Mouse (Mus musculus): Measurements from ENCODE around the gene Gpc6.

The Gpc6 gene

DNA sequence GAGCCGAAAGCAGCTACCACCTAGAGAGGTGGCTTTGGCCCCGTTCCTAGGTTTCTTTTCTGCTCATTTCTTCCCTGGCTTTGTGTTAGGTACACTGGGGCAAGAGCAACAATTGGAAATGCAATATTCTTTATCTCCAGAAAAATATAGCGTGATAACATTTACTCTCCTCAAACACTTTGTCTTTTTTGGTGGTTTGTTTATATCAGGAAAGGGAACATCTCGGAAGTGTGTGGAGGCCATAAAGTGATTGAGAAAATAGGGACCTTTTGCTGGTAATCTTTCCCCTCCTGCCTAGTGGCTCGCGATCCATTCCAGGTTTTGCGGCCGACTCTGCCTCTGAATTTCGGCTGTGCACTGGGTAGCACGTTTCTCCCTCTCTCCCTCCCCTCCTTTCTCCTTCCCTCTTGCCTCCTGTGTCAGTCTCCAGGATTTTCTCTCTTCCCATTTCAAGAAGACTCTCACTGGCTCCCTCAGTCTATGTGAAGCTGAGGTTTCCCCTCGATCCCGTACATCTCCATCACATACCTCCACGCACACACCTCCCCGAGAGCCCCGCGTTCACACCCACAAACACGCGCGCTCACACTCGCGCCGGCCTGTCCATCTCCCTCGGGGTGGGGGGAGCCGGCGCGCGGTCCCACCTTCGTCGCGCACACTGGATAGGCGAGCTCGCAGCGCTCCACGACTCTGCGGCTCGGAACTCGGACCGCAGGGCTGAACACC lies at the start of gene Gpc6:
Gene Gpc6 (plus strand): TSS at position 440 of the 726 bp plus-strand sequence.
- no peak for DNase-seq (ENCODE audit: extremely low read depth, low read depth)

GRCm38 (mm10) chr14:116882480-116883044 lies 42.6 kb upstream of the Gpc6 start:
- no peak for DNase-seq (ENCODE audit: extremely low read depth, low read depth)

- DNase-seq (ENCODE audit: extremely low read depth, low read depth), result no peak
Measured at GRCm38 (mm10) chr14:116894316-116894715, 30.8 kb upstream of the Gpc6 start.

- no peak for DNase-seq (ENCODE audit: extremely low read depth, low read depth)
Measured at GRCm38 (mm10) chr14:116897971-116898370, 27.1 kb upstream of the Gpc6 start.

- DNase-seq (ENCODE audit: extremely low read depth, low read depth), result no peak
Measured at GRCm38 (mm10) chr14:116911768-116912167, 13.3 kb upstream of the Gpc6 start.

DNA sequence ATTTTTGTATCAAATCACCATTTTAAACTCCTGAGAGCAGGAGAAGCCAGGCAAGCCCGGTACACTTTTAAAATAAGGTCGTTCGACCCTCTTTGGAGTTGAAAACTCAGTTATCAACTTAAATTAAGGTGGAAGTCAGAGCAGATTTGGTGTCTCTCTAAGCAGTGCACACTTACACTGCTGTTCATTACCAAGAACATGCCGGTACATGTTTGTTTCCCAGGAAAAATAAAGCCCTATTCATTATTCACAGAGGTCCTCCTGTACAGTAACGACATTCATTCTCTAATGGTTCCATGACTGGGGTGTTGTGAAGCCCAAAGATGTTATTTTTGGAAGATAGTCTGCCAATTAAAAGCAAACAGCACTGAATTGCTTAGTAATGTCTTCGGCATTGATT lies 8.2 kb upstream of the Gpc6 start:
- no peak for DNase-seq (ENCODE audit: extremely low read depth, low read depth)

GRCm38 (mm10) chr14:116924266-116924665 lies 849 bp upstream of the Gpc6 start:
- DNase-seq (ENCODE audit: extremely low read depth, low read depth), result no peak

- no peak for DNase-seq (ENCODE audit: extremely low read depth, low read depth)
Measured at GRCm38 (mm10) chr14:116925691-116926403, 732 bp downstream of the Gpc6 start.

DNA sequence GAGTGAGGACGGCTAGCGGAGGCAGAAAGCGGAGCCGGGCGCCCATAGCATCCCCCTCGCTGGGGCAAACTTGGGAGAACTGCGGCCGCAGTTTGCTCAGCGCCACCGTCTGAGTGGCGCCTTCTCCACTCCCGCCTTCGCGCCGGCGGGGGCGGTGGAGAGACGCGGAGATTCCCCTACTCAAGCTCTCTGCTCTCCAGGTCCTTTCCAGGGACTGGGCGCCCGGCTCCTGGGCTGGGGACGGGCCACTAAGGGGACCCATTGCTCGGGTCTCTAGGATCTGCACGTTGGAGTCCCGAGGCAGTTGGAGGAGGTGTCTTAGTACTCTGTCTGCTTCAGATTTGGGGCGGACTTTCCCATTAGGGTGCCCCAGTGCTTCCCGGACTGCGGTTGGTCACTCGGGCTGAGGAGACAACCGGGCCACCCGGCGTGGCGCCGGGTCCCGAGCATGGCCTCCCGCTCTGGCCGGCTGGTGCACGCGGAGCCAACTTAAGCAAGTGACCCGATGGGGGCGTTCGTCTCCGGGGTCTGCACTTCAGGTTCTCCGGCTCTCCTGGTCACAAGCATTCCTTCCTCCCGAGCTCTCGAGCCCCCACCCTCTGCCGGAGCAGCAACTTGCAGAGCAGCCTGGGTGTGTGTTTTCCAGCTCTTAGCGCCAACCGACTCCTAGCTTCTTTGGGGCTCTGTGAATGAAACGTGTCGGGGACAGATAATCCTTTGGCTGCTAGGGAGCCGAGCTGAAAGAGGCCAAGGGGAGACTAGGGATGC lies 1.5 kb downstream of the Gpc6 start:
- no peak for DNase-seq (ENCODE audit: extremely low read depth, low read depth)

DNA sequence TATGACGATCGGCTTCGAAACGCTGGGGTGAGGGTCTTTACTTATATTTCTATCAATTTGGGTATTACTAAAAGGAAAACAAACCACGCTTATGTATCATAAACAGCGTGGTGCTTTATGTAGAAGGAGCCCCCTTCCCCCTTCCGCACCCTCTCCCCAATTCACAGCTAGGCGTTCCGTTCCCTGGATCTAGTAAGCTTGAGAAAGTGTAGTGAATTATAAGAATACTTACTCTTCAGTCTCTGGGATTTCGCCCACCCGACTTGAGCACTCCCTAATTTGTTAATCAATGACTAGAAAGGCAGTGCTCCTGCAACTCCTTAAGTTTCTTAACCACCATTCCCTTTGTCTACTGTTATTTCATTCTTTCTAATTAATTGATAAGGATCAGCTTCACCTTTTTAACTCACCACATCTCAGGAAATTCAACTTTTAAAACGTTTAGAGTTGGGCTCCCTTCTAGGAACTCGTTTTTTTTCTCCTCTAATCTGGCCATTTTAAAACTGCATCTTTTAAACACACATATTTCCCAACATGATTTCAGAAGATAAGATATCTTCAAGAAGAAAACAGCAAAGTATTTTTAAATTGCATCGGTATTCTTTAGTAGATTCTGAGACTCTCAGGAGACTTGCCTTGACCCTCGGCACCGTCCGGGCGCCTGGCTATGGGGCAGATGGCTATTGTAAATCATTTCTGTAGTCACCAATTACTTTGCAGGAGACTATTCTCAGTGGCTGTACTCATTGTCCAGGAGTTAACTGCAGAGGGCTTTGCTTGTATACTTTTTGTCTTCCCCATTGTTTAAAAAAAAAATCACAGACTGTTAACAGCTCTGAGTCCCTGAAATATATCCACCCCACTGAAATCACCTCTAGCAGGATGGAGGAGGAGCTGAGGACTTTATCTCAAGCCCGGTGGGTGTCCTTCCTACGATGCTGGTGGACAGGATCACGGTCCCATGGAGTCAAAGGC lies 2.5 kb downstream of the Gpc6 start:
- DNase-seq (ENCODE audit: extremely low read depth, low read depth), result no peak

DNA sequence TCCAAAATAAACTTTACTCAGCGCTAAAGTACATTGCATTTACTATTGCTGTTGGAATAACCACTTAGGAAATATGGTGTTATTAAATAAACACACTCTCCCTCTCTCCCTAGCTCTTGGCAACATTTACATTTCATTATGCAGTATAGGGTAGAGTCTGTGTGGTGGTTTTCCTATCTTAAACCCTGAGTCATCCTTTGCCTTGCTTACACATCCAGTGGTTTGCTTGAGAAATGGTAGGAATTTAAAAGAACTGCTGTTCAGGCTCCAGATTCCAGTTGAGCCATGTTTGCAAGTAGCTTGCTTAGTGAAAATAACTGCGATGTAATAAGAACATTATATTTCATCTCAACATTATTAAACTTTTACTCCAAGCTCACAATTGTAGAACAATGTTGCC lies 3.3 kb downstream of the Gpc6 start:
- no peak for DNase-seq (ENCODE audit: extremely low read depth, low read depth)

DNA sequence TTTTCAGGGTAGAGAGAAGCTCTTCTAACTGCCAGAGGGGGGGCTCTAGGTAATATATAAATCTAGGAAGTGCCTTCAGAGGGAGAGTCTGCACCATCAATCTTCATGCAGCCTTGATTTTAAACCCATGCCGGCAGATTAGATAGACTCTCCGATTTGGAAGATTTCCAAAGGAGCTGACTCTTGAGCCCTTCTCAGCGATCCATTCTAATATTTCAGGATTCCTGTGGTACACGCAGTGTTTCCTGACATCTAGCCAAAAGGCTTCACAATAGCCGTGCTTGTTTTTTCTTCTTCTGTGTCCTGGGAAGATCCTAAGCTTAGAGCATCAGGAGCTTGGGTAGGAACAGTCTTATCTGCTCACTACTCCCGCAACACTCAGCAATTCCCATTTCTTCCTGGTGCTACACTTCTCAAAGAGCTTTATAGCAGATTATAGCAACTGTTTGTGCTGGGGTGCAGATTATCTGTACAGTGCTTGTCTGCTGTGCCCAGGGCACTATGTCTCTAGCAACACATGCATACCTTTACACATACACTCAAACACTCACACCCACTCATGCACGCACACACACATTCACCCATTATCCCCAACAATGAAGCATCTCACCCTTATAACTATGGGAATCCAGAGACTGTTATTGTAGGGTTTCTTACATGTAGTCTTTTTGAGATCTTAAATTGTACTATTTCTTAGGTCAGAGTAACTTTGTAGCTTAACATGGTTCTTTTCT lies 3.8 kb downstream of the Gpc6 start:
- DNase-seq (ENCODE audit: extremely low read depth, low read depth), result no peak

DNA sequence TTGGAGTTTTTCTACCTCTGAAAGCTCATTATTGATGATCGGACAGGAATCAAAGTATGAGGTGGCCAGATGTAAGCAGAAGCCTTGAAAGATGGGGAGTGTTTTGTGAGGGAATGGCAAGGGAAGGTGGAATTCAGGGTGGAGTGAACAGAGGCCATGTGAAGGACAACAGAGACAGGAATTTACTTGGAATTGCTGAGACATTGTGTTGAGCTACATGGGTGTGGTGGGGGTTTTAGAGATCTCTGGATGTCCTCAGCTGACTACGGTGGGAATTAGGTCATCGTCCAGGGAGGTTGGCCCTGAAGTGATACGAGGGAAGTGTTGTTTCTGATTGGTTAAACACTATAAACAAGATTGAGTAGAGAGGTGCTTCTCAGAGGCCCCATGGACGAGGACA lies 8.7 kb downstream of the Gpc6 start:
- no peak for DNase-seq (ENCODE audit: extremely low read depth, low read depth)

DNA sequence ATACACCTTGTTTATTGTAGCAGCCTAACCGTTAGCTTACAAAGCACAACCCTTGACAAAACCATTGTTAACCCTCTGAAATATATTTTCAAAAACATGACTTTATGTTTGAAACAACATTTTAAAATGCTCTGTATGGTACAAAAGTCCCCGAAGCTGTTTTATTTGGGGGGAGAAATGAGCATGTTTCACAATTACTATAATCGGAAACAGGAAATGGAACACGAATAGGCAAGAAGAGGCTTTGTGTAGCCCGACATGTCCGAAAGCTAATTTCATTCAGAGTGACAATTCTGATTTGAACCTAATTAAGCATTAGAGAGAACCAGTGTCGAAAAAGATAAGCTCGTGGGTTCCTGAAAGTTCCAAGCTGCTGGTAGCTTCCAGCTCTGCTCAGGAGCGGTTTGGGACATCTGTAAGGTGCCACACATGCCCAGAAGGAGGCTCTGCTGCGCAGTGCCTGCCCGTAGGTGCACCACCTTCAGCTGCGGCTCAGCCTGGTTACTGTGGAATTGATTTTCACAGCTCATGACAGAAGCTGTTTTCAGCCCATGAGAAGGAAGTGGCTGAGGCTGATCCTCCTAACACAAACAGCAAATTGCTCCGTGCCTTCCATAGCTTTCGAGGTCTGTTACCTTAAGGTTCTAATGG lies 12.9 kb downstream of the Gpc6 start:
- no peak for DNase-seq (ENCODE audit: extremely low read depth, low read depth)

- no peak for DNase-seq (ENCODE audit: extremely low read depth, low read depth)
Measured at GRCm38 (mm10) chr14:116938735-116939134, 13.6 kb downstream of the Gpc6 start.

- DNase-seq (ENCODE audit: extremely low read depth, low read depth), result no peak
Measured at GRCm38 (mm10) chr14:116939561-116939960, 14.4 kb downstream of the Gpc6 start.

GRCm38 (mm10) chr14:116941772-116942171 lies 16.7 kb downstream of the Gpc6 start:
- no peak for DNase-seq (ENCODE audit: extremely low read depth, low read depth)

- no peak for DNase-seq (ENCODE audit: extremely low read depth, low read depth)
Measured at GRCm38 (mm10) chr14:116943751-116944150, 18.6 kb downstream of the Gpc6 start.

GRCm38 (mm10) chr14:116945975-116946374 lies 20.9 kb downstream of the Gpc6 start:
- DNase-seq (ENCODE audit: extremely low read depth, low read depth), result no peak

Measured in MEL-GATA-1-ER (cell line).